Mouse (Mus musculus): ENCODE data around the gene Cpe.
"Not testable (repeated sequence)": the region's sequence is repeated elsewhere in the genome, so short reads cannot be mapped to it uniquely, and the experiment has no call there.

Cpe gene

DNA sequence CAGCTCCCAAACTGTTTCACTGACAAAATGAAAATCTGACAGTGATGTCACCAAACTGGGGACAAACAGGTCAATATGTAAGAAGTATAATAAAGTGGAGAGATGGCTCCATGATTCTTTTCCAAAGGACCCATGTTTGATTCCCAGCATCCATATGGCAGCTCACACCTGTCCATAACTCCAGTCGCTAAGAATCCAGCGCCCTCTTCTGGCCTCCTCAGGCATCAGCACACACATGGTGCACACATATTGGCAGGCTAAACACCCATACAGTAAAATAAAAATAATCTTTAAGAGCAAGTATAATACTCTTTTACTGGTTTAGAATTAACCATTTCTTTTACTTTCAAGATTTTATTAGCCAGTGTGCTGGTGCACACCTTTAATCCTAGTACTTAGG, 16.5 kb downstream of the Cpe start:
- in situ Hi-C loops (cut with MboI): no loop called here

DNA sequence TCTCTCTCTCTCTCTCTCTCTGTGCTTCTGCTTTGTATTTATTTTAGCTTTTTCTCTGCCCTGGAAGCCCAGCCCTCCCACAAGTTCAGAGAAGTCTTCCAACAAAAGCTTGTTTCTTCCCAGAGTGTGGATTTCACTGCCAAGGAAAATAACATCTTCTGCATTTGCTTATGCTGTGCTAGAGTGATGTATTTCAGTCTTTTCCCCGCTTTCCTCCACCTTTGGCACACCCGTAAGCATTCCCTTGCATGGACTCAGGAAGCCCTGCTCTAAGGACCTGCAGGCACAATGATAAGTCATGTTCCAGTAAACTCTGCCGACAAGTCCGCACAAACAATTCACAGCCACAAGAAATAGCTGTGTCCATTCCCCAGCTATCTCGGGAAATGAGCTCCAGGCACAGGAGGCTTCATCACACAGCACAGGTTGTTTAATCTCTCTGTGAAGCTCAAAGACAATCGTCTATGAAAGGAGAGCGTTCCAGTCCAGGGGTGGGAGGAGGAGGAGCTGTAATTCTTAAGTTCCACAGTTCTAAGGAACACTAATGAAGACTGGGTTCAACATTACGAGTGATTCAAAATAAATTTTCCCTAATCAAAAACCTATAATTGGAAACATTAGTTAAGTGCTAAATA, 17.8 kb downstream of the Cpe start:
- in situ Hi-C loops (cut with MboI): no loop called here

DNA sequence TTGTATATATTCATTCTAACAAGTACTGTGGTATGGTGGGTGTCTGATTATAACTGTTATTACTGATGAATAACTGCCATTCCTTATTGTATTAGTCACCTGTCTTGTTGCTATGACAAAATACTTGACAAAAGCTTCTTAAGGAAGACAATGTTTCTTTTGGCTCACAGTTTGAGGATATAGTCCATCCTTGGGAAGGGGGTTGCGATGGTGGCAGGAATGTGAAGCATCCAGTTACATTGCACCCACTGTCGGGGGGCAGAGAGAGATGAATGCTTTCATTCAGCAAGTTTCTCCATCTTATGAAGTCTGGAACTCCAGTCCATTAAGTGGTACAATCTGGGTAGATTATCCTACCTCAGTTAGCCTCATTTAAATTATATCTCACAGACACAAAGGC, 19.9 kb downstream of the Cpe start:
- in situ Hi-C loops (cut with MboI): no loop called here

DNA sequence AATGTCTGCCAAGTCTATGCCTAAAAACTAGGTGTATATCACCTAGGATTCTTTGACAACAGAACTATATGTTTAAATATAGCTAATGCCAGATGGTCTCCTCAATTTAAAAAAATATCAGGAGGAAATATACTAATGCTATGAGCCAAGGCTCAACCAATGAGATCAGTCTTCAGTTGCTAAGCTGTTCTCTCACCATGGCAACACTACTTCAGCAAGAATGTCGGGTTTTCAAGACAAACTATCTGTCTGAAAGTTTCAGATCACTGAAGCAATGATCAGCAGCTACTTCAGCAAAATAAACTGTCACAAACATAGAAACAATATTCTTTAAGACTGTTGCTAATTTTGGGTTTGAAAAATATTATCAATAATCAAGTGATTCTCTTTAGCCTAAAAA, 20.9 kb downstream of the Cpe start:
- in situ Hi-C loops (cut with MboI): no loop called here

DNA sequence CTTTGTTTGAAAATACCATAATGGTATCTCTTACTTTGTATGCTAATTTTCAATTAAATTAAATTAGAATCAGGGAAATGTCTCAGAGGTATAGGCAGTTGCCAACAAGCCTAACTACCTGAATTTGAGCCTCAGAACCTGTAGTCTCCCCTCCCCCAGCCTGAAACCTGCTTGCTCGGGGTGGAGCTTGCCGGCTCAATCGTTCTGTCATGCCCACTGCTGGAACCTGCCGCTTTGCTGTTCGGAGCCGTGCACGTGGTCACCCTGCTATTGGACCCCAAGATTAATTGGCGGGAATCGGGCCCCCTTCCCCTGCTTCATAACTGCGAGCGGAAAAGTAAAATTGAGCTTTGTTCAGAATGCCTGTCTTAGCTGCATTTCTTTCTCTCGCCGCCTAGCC, 26.5 kb downstream of the Cpe start:
- in situ Hi-C loops (cut with MboI): not testable (repeated sequence)

DNA sequence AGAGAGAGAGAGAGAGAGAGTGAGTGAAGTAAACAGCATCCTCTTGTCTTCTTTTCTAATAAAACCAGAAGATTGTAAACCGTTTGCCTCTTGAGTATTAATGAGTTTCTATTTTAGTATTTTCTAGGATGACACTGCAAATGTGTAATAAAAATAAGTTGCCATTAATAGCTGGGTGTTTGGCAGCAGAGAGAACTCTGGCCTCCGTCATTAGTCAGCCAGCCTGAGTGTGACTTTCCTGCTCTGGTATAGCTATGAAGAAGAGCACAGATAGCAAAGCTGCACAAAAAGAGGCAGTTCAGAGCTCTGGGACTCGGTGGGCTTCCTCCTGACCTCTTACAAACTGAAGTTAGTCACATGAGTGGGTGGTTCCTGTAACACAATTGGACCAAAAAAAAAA, 27.3 kb downstream of the Cpe start:
- in situ Hi-C loops (cut with MboI): no loop called here

DNA sequence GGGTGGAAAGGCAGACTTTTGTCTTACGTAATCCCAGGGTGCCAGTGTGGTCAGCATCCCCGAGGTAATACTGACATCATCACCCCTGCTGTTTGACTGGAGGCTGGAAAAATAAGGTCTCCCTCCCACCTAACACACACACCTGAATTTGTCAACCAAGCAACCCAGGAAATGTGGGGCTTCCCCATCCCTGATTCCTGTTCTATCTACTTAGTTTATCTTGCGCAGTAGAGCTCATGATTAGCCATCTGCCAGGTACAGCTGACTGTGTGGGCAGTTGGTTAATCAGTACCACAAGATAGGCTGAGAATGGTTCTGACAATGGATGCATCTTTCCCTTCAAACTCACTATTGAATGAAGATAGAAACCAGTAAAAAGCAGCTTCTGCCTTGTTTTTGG, 28.0 kb downstream of the Cpe start:
- in situ Hi-C loops (cut with MboI): no loop called here

DNA sequence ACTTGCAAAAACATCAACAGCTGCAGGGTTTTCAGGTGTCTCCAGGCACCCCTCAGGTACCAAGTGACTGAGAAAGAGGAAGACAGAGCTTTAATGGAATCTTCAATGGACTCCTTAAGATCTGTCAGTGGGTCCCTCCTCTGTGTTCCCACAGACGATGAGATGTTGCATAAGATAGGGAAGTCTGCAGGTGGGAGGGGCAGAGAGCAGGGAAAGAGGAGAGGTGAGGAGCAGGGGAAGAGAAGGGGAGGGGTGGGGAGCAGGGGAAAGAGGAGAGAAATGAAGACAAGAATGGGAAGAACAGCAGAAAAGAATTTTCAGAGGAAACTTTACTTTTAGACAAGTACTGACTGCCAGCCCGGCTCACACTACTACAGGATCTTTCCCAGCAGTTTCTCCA, 28.5 kb downstream of the Cpe start:
- in situ Hi-C loops (cut with MboI): no loop called here

DNA sequence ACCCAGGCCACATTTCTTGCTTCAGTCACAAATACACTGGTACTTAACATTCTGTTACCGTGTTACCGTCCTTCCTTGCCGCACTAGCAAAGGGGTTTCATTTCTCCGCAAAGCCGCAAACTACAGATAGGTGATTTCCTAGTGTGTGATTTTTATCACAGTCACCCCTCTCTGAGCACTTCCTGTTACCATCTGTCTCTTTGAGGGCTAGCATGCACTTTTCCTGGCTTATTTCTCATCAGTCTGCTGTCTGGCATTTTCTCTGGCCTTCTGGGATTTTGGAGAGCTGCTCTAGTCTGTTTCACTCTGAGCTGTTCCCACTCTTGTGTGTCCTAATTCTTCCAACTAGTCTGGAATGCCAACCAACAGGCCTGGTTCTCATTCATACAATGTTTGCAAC, 33.8 kb downstream of the Cpe start:
- in situ Hi-C loops (cut with MboI): no loop called here

DNA sequence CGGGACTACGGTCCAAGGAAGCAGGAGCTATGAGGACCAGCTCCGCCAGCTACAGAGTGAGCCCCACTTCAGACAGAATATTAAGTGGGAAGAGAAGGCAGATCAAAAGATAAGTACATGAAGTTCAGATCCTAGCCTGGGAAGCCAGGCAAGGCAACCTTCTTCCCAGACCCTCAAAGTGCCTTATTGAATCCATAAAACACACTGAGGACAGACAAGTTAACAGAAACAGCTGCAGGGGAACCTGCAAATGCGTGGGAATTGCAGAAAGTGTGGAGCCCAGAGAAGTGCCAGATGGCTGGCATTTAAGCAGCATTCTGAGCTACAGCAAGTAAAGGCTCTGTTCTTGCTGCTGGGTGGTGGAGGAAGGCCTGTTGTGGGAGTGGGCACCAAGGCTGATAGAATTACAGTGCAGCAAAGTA, 34.9 kb downstream of the Cpe start:
- in situ Hi-C loops (cut with MboI): no loop called here

DNA sequence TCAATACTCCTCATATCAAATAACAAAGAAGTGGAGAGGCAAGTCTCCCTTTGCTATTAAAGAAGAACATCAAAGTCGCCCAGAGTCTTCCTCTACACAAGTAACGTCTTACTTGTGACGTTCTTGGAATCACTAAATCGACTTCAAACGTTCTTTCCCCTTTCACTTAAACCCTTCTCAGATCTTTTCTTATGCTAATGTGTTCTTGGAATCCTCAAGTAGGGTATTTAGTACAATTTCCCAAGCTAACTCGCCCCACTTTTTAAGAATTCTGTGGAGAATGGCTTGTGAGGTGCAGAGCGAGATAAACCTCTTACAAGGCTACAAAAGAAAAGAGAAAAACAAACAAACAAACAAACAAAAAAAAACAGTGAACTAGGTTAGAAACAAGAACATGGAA, 35.3 kb downstream of the Cpe start:
- in situ Hi-C loops (cut with MboI): no loop called here

DNA sequence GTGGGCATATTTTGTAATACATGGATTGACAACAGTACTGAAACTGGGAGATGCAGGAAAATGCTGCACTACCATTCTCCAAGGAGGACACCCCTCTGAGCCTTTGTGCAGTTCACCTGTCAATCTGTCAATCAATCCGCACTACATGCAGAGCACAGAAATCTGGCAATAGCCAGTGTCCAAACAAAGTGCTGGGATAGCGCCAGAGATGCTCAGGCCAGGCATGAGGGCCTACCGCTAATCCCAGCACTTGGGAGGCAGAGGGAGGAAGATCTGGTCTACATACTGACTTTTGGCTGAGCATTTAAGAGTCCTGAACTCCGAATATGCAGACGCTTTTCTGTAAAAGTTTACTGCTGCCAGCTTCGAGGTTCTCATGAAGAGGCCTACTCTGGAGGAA, 37.0 kb downstream of the Cpe start:
- in situ Hi-C loops (cut with MboI): no loop called here

DNA sequence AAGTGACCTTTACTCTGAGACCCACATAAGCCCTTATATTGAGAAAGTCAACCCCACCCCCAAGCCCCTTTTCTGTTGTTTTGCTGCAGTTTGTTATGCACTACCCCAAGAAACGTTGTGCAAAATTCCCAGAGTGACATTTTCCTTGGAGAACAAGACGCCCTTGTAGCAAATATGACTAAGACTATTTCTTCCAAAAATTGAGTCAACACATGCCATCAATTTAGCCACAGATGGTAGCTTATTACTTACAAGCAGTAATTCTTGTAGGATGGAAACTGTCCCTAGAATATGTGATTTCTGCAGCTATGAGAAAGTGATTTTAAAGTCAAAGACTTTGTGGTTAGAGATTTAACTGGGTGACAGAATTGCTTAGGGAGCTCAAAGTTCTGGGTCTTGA, 37.8 kb downstream of the Cpe start:
- in situ Hi-C loops (cut with MboI): no loop called here

DNA sequence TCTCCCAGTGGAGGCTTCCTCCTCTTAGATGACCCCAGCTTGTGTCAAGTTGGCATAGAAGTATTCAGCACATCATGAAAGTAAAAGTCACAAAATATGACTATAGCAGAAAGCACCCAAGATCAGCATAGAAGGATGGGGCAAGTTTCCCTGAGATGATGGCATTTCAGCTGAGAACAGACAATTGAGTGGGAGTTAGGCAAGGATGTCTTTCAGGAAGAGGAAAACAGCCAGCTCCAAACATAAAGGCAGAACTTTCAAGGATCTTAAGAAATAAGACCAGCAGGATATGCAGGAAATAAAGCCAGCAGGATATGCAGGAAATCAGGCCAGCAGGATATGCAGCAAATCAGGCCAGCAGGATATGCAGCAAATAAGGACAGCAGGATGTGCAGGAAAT, 40.6 kb downstream of the Cpe start:
- in situ Hi-C loops (cut with MboI): no loop called here

DNA sequence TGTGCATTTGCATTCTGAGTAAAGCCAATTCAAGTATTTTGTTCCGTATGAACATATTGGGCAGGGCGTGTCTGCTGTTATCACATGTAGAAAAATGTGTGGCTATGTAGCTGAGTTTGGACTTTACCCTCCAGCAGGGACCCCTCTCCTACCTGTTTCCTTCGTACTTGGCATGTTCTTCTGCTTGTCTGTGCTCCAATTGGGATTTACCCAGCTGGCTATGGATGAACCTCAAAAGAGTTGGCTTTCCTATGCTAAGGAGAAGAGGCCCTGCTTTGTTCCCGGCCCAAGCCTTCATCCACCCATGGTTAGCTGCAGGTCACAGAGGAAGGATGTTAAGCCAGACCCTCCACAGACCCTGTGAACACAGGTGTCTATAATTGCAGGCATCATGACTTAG, 44.8 kb downstream of the Cpe start:
- in situ Hi-C loops (cut with MboI): no loop called here

DNA sequence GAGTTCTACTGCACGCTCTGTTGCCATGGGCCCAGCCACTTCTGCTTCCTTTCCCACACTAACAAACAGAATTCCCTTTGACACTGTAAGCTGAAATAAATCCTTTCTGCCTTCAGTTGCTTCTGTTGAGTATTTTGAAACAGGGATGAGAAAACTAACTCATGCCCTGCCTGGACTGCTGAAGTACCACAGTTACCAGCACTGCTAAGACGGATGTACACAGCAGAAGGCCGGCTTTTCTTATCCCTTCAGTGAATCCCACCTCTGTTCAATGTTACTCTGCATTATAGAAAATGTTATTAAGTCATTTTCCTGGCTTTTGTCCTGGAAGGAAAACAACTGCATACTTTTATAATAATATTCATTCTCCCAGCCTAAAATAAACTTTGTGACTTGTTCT, 45.7 kb downstream of the Cpe start:
- in situ Hi-C loops (cut with MboI): no loop called here

DNA sequence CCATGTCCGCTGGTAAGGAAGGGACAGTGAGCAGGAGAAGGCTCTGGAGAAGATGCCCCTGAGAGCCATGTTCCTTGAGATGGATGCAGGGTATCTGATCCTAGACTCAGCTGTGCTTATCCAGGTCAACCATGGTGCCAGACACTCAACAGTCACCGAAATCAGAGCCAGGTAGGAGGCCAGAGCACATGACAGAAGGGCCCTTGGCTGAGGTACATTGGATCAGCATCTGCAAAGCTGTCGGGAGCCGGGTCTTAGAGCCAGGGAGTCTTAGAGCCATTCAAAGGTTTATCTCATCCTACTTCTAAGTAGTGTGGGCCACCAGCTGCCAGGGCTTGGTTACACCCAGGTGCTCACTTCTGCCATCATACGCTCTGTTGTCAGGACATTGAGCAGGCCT, 46.4 kb downstream of the Cpe start:
- in situ Hi-C loops (cut with MboI): no loop called here

DNA sequence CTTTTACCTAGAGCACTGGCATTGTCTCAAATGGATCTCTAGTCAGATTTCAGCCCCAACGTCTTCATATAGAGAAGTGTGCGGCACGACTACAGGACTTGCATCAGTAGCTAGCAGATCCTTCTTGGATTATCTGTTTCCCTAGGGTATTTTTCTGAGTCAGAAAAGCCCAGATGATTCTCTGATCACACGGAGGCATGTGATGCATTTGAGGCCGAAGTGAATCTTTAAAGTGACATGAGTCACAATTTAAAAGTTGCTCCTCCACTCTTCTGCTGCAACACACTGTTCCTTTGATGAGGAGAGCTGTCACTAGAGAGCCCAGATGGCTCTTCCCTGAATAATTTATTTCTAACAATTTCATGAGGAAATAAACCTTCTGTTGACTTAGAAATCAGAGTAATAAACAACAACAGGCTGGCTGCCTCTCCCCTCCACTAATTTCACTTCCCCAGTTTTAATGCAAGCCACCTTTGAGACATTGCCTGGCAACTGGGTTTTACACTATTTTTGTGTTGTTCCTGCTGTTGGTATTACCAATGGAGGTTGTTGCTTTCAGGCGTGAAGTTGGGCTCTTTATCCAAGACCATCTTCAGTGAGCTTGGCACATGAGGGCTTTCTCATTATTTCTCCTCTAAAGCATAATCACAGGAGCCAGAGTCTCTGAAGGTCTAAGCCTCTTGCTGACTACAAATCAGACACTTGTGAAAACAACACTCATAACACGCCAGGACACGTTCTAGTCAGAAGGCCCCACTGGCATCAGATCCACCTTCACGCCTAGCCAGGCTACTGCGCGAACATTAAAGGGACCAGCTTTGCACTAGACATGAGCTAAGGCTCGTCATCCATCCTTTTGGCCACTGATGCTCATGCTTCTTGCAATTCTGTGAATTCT, 48.5 kb downstream of the Cpe start:
- in situ Hi-C loops (cut with MboI): no loop called here

DNA sequence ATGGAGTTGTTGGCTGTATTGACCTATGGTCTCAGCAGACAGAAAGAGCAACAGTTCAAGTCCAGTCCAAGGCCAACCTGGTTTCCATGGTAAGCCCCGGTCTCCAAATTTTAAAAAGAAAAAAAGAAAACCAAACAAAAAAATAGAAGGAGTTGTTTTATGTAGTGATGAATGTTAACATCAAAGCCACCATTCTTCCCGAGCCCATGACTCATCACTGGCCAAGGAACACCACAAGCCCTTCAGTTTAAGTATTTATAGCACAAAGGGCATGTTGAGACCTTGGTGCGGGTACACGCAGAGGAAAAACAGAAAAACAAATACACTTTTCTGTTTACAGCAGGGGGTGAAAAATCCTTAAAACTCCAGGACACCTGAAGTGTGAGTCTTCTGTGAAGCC, 49.5 kb downstream of the Cpe start:
- in situ Hi-C loops (cut with MboI): no loop called here

DNA sequence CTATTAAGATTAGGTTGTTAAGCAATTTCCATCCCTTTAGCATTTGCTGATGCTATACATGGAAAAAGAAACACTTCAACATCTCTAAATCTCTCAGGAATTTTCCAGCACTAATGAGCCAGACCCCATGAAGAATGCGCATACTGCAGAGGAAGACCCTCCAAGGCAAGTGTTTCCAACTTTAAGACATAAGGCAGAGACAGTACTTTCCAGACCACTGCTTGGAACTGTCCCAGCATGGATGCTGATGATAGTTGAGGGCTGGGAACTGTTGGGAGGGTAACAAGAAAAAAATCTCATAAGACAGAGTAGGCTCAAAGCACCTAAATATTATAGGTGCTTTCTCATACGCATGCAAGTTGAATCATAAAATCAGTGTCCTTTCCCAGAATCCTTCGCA, 50.1 kb downstream of the Cpe start:
- in situ Hi-C loops (cut with MboI): no loop called here

DNA sequence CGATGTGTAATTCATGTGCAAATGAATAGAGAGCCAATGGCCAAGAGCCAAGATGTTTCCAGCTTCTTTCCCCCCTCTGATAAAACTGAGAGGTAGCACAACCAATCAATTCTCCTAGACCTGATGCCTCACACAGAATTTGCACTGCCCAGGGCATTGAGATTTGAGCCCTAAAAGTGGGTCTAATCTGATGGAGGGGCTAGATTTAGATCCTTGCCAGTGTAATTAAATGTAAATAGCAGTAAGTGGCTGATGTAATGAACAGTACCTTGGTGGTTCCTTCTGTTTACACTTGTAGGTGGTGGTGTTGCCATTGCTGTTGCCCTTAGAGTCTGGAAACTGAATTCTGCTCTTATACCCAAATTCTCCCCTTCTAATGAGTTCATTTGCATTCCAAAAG, 52.3 kb downstream of the Cpe start:
- in situ Hi-C loops (cut with MboI): no loop called here

DNA sequence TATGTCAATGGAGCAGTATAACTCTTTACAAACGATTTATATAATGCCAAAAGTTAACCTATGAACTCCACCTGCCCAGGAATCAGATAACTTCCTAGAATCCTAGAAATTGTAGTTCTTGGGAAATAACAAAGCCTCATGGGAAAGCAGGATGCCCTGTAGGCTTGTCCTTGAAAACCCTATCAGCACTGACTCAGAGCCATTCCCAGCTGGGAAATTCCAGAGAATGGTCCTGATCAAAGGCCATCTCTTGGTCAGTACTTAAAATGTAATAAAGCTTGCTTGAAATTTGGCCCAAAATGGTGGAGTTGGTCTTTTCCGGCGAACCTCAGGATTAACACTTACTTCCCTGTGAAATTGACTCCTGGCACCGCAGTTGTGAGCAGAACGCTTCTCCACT, 53.2 kb downstream of the Cpe start:
- in situ Hi-C loops (cut with MboI): no loop called here

DNA sequence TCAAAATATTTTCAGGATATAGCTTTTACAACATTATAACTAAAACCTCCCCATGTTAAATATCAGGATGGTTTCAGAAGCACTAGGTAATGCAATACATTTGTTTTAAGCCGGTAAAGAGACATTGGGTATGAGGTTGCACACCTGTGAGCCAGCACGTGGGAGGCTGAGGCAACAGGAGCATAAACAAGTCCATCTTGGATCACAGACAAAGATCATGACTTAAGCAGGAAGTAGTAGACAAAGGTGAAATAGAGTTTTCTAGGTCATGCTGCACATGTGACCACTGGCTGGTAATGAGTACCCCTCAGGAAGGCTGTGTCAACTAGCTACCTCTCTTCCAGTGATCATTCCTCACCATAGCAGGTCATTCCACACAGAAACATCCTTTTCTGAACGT, 58.0 kb downstream of the Cpe start:
- in situ Hi-C loops (cut with MboI): no loop called here

Measured in mature B cell (primary cell).